11 mouse cellular contexts compared by ENCODE assay signal in the genomic region with DNA sequence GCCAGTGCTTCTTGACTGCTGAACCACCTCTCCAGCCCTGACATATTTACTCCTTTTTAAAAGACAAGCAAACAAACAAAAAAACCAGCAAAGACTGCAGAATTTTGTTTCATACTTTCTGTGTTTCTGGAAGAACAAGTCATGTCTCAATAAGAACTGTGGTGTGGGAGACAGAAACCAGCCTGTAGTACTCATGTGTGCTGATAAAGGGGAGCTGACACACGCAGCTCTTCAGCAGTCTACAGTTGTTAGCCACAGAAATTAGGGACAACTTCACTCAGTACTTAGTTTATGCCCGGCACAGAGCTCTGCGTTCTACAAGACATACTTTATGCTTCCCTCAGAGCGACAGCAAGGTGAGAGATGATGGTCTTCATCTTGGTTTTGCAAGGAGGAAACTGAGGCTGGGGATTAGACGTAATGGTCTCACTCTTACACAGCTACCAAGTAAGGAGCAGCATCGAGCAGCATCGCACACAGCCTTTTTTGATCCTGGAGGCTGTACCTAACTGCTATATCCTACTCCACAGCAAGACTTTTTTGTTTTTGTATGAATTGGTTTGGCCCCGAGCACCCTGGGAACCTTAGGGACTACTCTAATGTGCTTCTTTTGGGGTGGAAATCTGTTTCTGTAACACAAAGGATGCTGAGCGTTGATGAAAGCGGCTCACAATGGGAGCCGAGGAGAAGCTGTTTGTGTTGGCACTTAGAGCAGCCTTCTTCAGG.
DNase-seq lines count a peak whose midpoint lies in the region; ATAC-seq and TF ChIP-seq lines count a peak whose summit lies in the region.
"Had no signal": no experiment of that assay in that cellular context is flagged by ENCODE, and none has a peak within 500 bp of the region (broad histone marks: within the 10 kb centered on the region; RNA-seq: fewer than 3 reads in every experiment).

No protein-coding gene starts in this region.

- H3K36me3 ChIP-seq in forebrain, embryonic 10.5 days (replicated peaks) = no peaks in the 10 kb centered on the region
- H3K36me3 ChIP-seq in forebrain, embryonic 16.5 days (ENCODE audit: control insufficient read depth, insufficient read depth) = no peaks in the 10 kb centered on the region
- no peaks in the 10 kb centered on the region for H3K36me3 ChIP-seq in E14TG2a.4 (ENCODE audit: insufficient read depth, low read length)
- H3K36me3 ChIP-seq in hindbrain, embryonic 12.5 days = no peaks in the 10 kb centered on the region
- H3K36me3 ChIP-seq: liver, embryonic 15.5 days had no signal

- H3K9ac ChIP-seq in forebrain, embryonic 16.5 days (replicated peaks; ENCODE audit: low read depth, low read length) = no peak overlapping the region
- no peak overlapping the region for H3K9ac ChIP-seq in hindbrain, embryonic 12.5 days
- H3K9ac ChIP-seq: liver, embryonic 15.5 days had no signal

- H3K27ac ChIP-seq in forebrain, embryonic 10.5 days = peak overlapping the region; percentile 76
- H3K27ac ChIP-seq in forebrain, embryonic 16.5 days (ENCODE audit: low read length) = no peak overlapping the region
- H3K27ac ChIP-seq in hindbrain, embryonic 12.5 days = peak overlapping the region; percentile 64
- H3K27ac ChIP-seq: liver, embryonic 15.5 days had no signal

- TF ChIP-seq CTCF in E14TG2a.4 (conservative IDR thresholded peaks at IDR 0.05; ENCODE audit: low read length) = no peak

- WGBS in forebrain, embryonic 10.5 days = 37% methylated on average over 11 of the region's 11 CpGs
- WGBS in forebrain, embryonic 16.5 days = 23% methylated on average over 11 of the region's 11 CpGs
- 33% methylated on average over 11 of the region's 11 CpGs for WGBS in hindbrain, embryonic 12.5 days

- DNase-seq in forebrain, embryonic 10.5 days (ENCODE audit: extremely low spot score, low spot score) = no peak
- DNase-seq in lung, postnatal 4 days = peak; percentile 29 to 35
- DNase-seq in adrenal gland, postnatal 14 days = no peak
- DNase-seq in liver (no peak), adipocyte (ENCODE audit: low spot score) (no peak)
- DNase-seq: layer of hippocampus, adult 9-11 months had no signal

- H3K4me2 ChIP-seq in forebrain, embryonic 16.5 days (ENCODE audit: low read length) = no peak overlapping the region
- peak overlapping the region; percentile 14; the same call in 1 of the 2 replicates for H3K4me2 ChIP-seq in hindbrain, embryonic 12.5 days (replicated peaks)
- H3K4me2 ChIP-seq: liver, embryonic 15.5 days had no signal

- H3K9me3 ChIP-seq in forebrain, embryonic 10.5 days = no peaks in the 10 kb centered on the region
- no peaks in the 10 kb centered on the region for H3K9me3 ChIP-seq in forebrain, embryonic 16.5 days (ENCODE audit: control insufficient read depth, low read length)
- no peaks in the 10 kb centered on the region for H3K9me3 ChIP-seq in E14TG2a.4 (ENCODE audit: low read length)
- no peaks in the 10 kb centered on the region for H3K9me3 ChIP-seq in hindbrain, embryonic 12.5 days (replicated peaks)
- H3K9me3 ChIP-seq: liver, embryonic 15.5 days had no signal

- no peaks in the 10 kb centered on the region for H3K27me3 ChIP-seq in forebrain, embryonic 10.5 days (ENCODE audit: poor library complexity, severe bottlenecking)
- no peaks in the 10 kb centered on the region for H3K27me3 ChIP-seq in forebrain, embryonic 16.5 days (replicated peaks; ENCODE audit: control insufficient read depth, insufficient read depth, low read length)
- H3K27me3 ChIP-seq in E14TG2a.4 (ENCODE audit: insufficient read depth, low read length) = no peaks in the 10 kb centered on the region
- no peaks in the 10 kb centered on the region for H3K27me3 ChIP-seq in hindbrain, embryonic 12.5 days
- H3K27me3 ChIP-seq: liver, embryonic 15.5 days had no signal

- peaks cover 25% of the 10 kb centered on the region for H3K4me1 ChIP-seq in forebrain, embryonic 10.5 days
- peaks cover 11% of the 10 kb centered on the region for H3K4me1 ChIP-seq in forebrain, embryonic 16.5 days (replicated peaks; ENCODE audit: control insufficient read depth, insufficient read depth, low read length)
- peaks cover 17% of the 10 kb centered on the region for H3K4me1 ChIP-seq in E14TG2a.4 (replicated peaks; ENCODE audit: low read depth, low read length)
- peaks cover 15% of the 10 kb centered on the region for H3K4me1 ChIP-seq in hindbrain, embryonic 12.5 days
- H3K4me1 ChIP-seq: liver, embryonic 15.5 days had no signal

- H3K4me3 ChIP-seq in forebrain, embryonic 10.5 days = peak overlapping the region; percentile 19; the same call in 1 of the 2 replicates
- no peak overlapping the region for H3K4me3 ChIP-seq in forebrain, embryonic 16.5 days (replicated peaks; ENCODE audit: low read length)
- peak overlapping the region; percentile 52 for H3K4me3 ChIP-seq in E14TG2a.4 (replicated peaks; ENCODE audit: low read length)
- H3K4me3 ChIP-seq in hindbrain, embryonic 12.5 days = no peak overlapping the region
- H3K4me3 ChIP-seq: erythroblast, embryonic 14.5 days; liver, embryonic 15.5 days had no signal

- ATAC-seq in forebrain, embryonic 16.5 days = no peak; the same call in 1 of the 2 replicates
- no peak for ATAC-seq in hindbrain, embryonic 12.5 days (ENCODE audit: low FRiP score)

Comparison
In these comparisons a context has a peak if more than half of its experiments do, and no peak if none do; other contexts are left out.
1. H3K4me3 ChIP-seq: peak in forebrain, embryonic 10.5 days (single experiment) and E14TG2a.4 (single experiment); none in forebrain, embryonic 16.5 days (single experiment) and hindbrain, embryonic 12.5 days (single experiment).
2. DNase-seq: peak in lung, postnatal 4 days (2 of 2); none in forebrain, embryonic 10.5 days (single experiment), adrenal gland, postnatal 14 days (single experiment), liver (single experiment) and adipocyte (single experiment).